Mouse (Mus musculus) small intestine, adult 2 months (tissue): Measurements from ENCODE around the gene Pip4k2b.

Experiments
- CTCF ChIP-seq: fragments of 200-500 bp; IDR thresholded peaks from 2 replicates; pipeline ENCODE4 v1.5.1; 2012; ENCODE audit warnings: low read depth, mild to moderate bottlenecking, control low read depth, inconsistent platforms, low read length, moderate library complexity, mixed read lengths; ENCODE audit not compliant: insufficient replicate concordance, insufficient read length; ENCODE audit errors: extremely low read depth
- POLR2A ChIP-seq: fragments of 200-500 bp; IDR thresholded peaks from 2 replicates; pipeline ENCODE4 v1.6.1; 2012; ENCODE audit warnings: low read depth, mild to moderate bottlenecking, control low read depth, inconsistent platforms, low read length, moderate library complexity

DNA sequence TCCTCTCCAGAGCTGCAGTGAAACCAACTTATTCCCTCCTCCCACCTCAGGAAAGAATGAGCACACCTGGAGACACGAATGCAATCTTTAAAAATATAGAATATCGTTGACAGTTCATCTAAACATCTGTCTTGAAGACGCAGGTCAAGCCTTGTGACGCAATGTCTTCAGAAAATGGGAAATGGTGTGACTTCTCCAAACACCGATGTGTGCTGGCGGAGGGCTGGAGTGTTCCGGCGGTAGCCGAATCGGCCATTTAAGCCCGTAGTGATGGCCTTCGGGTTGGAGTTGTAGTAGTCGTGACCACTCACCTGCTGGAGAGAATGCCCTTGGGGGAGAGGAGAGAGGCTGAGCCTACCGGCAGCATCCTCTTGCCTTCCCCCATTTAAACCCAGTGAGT is 26.9 kb upstream of the Pip4k2b start:
- TF ChIP-seq POLR2A, result no peak
- no peak for TF ChIP-seq CTCF
